Mouse (Mus musculus): ENCODE data around the gene Csnk1d. TPM values are rescaled to one million over a fixed set of nuclear protein-coding genes. Genes with fewer than 3 reads are reported as not detected.

Csnk1d gene
- polyA plus RNA-seq, 1 experiment from 2014 or later = 36.8 TPM

- no peak for ATAC-seq (ENCODE audit: low read depth)
- H3K27ac ChIP-seq (ENCODE audit: low read length) = no peak overlapping the region
- 79% methylated on average over 6 of the region's 6 CpGs for WGBS (ENCODE audit: insufficient replicate concordance)
These were observed 50.2 kb downstream of the Csnk1d start for GRCm38 (mm10) chr11:120940959-120941358.

GRCm38 (mm10) chr11:120939712-120940341 is 51.3 kb downstream of the Csnk1d start:
- H3K27ac ChIP-seq (ENCODE audit: low read length) = peak overlapping the region; percentile 87
- no peak for ATAC-seq (ENCODE audit: low read depth)
- no peaks in the 10 kb centered on the region for H3K9me3 ChIP-seq (replicated peaks; ENCODE audit: control insufficient read depth, low read length)
- 29% methylated on average over 6 of the region's 6 CpGs for WGBS (ENCODE audit: insufficient replicate concordance)
- H3K4me2 ChIP-seq (ENCODE audit: low read depth, low read length) = no peak overlapping the region
- H3K4me1 ChIP-seq (ENCODE audit: control insufficient read depth, low read depth, low read length) = peaks cover 19% of the 10 kb centered on the region
- no peaks in the 10 kb centered on the region for H3K36me3 ChIP-seq (ENCODE audit: control insufficient read depth, insufficient read depth)
- no peak overlapping the region for H3K4me3 ChIP-seq (ENCODE audit: low read depth, low read length)
- H3K9ac ChIP-seq (ENCODE audit: low read depth, low read length) = no peak overlapping the region; the same call in 1 of the 2 replicates
- no peaks in the 10 kb centered on the region for H3K27me3 ChIP-seq (ENCODE audit: control insufficient read depth, insufficient read depth, low read depth, low read length)

More at GRCm38 (mm10) chr11:120940959-120941358, 50.2 kb downstream of the Csnk1d start:
- peaks cover 19% of the 10 kb centered on the region for H3K4me1 ChIP-seq (ENCODE audit: control insufficient read depth, low read depth, low read length)
- no peak overlapping the region for H3K4me3 ChIP-seq (ENCODE audit: low read depth, low read length)
- H3K4me2 ChIP-seq (ENCODE audit: low read depth, low read length) = no peak overlapping the region
- H3K36me3 ChIP-seq (ENCODE audit: control insufficient read depth, insufficient read depth) = no peaks in the 10 kb centered on the region
- no peaks in the 10 kb centered on the region for H3K27me3 ChIP-seq (ENCODE audit: control insufficient read depth, insufficient read depth, low read depth, low read length)
- H3K9me3 ChIP-seq (replicated peaks; ENCODE audit: control insufficient read depth, low read length) = no peaks in the 10 kb centered on the region
- no peak overlapping the region for H3K9ac ChIP-seq (ENCODE audit: low read depth, low read length)

GRCm38 (mm10) chr11:120938795-120939194 is 52.3 kb downstream of the Csnk1d start:
- no peaks in the 10 kb centered on the region for H3K9me3 ChIP-seq (replicated peaks; ENCODE audit: control insufficient read depth, low read length)
- H3K4me3 ChIP-seq (ENCODE audit: low read depth, low read length) = no peak overlapping the region
- peaks cover 19% of the 10 kb centered on the region for H3K4me1 ChIP-seq (ENCODE audit: control insufficient read depth, low read depth, low read length)
- WGBS (ENCODE audit: insufficient replicate concordance) = 8% methylated on average over 4 of the region's 4 CpGs
- no peaks in the 10 kb centered on the region for H3K36me3 ChIP-seq (ENCODE audit: control insufficient read depth, insufficient read depth)
- H3K27ac ChIP-seq (ENCODE audit: low read length) = peak overlapping the region; percentile 87
- peak; percentile 79 for ATAC-seq (ENCODE audit: low read depth)
- H3K9ac ChIP-seq (ENCODE audit: low read depth, low read length) = peak overlapping the region; percentile 30; the same call in 1 of the 2 replicates
- no peaks in the 10 kb centered on the region for H3K27me3 ChIP-seq (ENCODE audit: control insufficient read depth, insufficient read depth, low read depth, low read length)
- peak overlapping the region; percentile 44 for H3K4me2 ChIP-seq (ENCODE audit: low read depth, low read length)

GRCm38 (mm10) chr11:120937976-120938375 is 53.2 kb downstream of the Csnk1d start:
- Histone ChIP-seq H3K27ac (ENCODE audit: low read length) (peak overlapping the region; percentile 80), H3K4me3 (ENCODE audit: low read depth, low read length) (no peak overlapping the region), H3K36me3 (ENCODE audit: control insufficient read depth, insufficient read depth) (no peaks in the 10 kb centered on the region), H3K9me3 (replicated peaks; ENCODE audit: control insufficient read depth, low read length) (no peaks in the 10 kb centered on the region), H3K4me2 (ENCODE audit: low read depth, low read length) (0 out of 2 replicates have a peak overlapping the region, but pooled peaks have one; percentile 44), H3K27me3 (ENCODE audit: control insufficient read depth, insufficient read depth, low read depth, low read length) (no peaks in the 10 kb centered on the region), H3K4me1 (ENCODE audit: control insufficient read depth, low read depth, low read length) (peaks cover 21% of the 10 kb centered on the region), H3K9ac (ENCODE audit: low read depth, low read length) (0 out of 2 replicates have a peak overlapping the region, but pooled peaks have one; percentile 42)
- WGBS (ENCODE audit: insufficient replicate concordance) = 71% methylated on average over 1 of the region's 1 CpGs
- peak; percentile 84 for ATAC-seq (ENCODE audit: low read depth)

- Histone ChIP-seq H3K4me1 (ENCODE audit: control insufficient read depth, low read depth, low read length) (peaks cover 20% of the 10 kb centered on the region), H3K4me3 (ENCODE audit: low read depth, low read length) (peak within 1 kb of the TSS; percentile 70), H3K36me3 (ENCODE audit: control insufficient read depth, insufficient read depth) (no peaks in the 10 kb centered on the region), H3K27me3 (ENCODE audit: control insufficient read depth, insufficient read depth, low read depth, low read length) (no peaks in the 10 kb centered on the region), H3K27ac (ENCODE audit: low read length) (peak within 1 kb of the TSS; percentile 20; the same call in 1 of the 2 replicates), H3K9ac (ENCODE audit: low read depth, low read length) (peak within 1 kb of the TSS; percentile 53), H3K9me3 (replicated peaks; ENCODE audit: control insufficient read depth, low read length) (no peaks in the 10 kb centered on the region), H3K4me2 (ENCODE audit: low read depth, low read length) (peak within 1 kb of the TSS; percentile 87)
- ATAC-seq (ENCODE audit: low read depth) = peak; percentile 92
- WGBS (ENCODE audit: insufficient replicate concordance) = 9% methylated on average over 44 of the region's 44 CpGs
These were observed 58.3 kb downstream of the Csnk1d start, which contains the start of gene Ccdc57 for GRCm38 (mm10) chr11:120932564-120933398. Gene Ccdc57 (minus strand): TSS chr11:120932872.

GRCm38 (mm10) chr11:120931479-120931878 is 59.7 kb downstream of the Csnk1d start:
- H3K4me3 ChIP-seq (ENCODE audit: low read depth, low read length) = no peak overlapping the region
- H3K4me2 ChIP-seq (ENCODE audit: low read depth, low read length) = no peak overlapping the region
- no peaks in the 10 kb centered on the region for H3K27me3 ChIP-seq (ENCODE audit: control insufficient read depth, insufficient read depth, low read depth, low read length)
- peaks cover 16% of the 10 kb centered on the region for H3K4me1 ChIP-seq (ENCODE audit: control insufficient read depth, low read depth, low read length)
- WGBS (ENCODE audit: insufficient replicate concordance) = 87% methylated on average over 4 of the region's 4 CpGs
- ATAC-seq (ENCODE audit: low read depth) = no peak
- no peak overlapping the region for H3K27ac ChIP-seq (ENCODE audit: low read length)
- H3K9ac ChIP-seq (ENCODE audit: low read depth, low read length) = no peak overlapping the region
- no peaks in the 10 kb centered on the region for H3K9me3 ChIP-seq (replicated peaks; ENCODE audit: control insufficient read depth, low read length)
- H3K36me3 ChIP-seq (ENCODE audit: control insufficient read depth, insufficient read depth) = no peaks in the 10 kb centered on the region

- Histone ChIP-seq H3K4me3 (ENCODE audit: low read depth, low read length) (no peak overlapping the region), H3K36me3 (ENCODE audit: control insufficient read depth, insufficient read depth) (no peaks in the 10 kb centered on the region), H3K27me3 (ENCODE audit: control insufficient read depth, insufficient read depth, low read depth, low read length) (no peaks in the 10 kb centered on the region), H3K4me2 (ENCODE audit: low read depth, low read length) (no peak overlapping the region), H3K9ac (ENCODE audit: low read depth, low read length) (no peak overlapping the region), H3K4me1 (ENCODE audit: control insufficient read depth, low read depth, low read length) (peaks cover 16% of the 10 kb centered on the region), H3K9me3 (replicated peaks; ENCODE audit: control insufficient read depth, low read length) (no peaks in the 10 kb centered on the region), H3K27ac (ENCODE audit: low read length) (no peak overlapping the region)
- 33% methylated on average over 4 of the region's 4 CpGs for WGBS (ENCODE audit: insufficient replicate concordance)
- ATAC-seq (ENCODE audit: low read depth) = no peak
These were observed 62.7 kb downstream of the Csnk1d start for GRCm38 (mm10) chr11:120928468-120928867.

- Histone ChIP-seq H3K27ac (ENCODE audit: low read length) (no peak overlapping the region), H3K36me3 (ENCODE audit: control insufficient read depth, insufficient read depth) (no peaks in the 10 kb centered on the region; the same call in 1 of the 2 replicates), H3K4me2 (ENCODE audit: low read depth, low read length) (no peak overlapping the region), H3K4me3 (ENCODE audit: low read depth, low read length) (no peak overlapping the region), H3K27me3 (ENCODE audit: control insufficient read depth, insufficient read depth, low read depth, low read length) (no peaks in the 10 kb centered on the region), H3K4me1 (ENCODE audit: control insufficient read depth, low read depth, low read length) (no peaks in the 10 kb centered on the region), H3K9me3 (replicated peaks; ENCODE audit: control insufficient read depth, low read length) (no peaks in the 10 kb centered on the region), H3K9ac (ENCODE audit: low read depth, low read length) (no peak overlapping the region)
- WGBS (ENCODE audit: insufficient replicate concordance) = 77% methylated on average over 3 of the region's 3 CpGs
- no peak for ATAC-seq (ENCODE audit: low read depth)
These were observed 68.6 kb downstream of the Csnk1d start for GRCm38 (mm10) chr11:120922528-120922927.
